16 mouse cellular contexts compared by ENCODE assay signal in genomic region chr16:34184721-34185120, GRCm38 (mm10).
DNase-seq lines count a peak whose midpoint lies in the region; ATAC-seq and TF ChIP-seq lines count a peak whose summit lies in the region.
"Had no signal": no experiment of that assay in that cellular context is flagged by ENCODE, and none has a peak within 500 bp of the region (broad histone marks: within the 10 kb centered on the region; RNA-seq: fewer than 3 reads in every experiment).

No protein-coding gene starts in this region.

- dilution Hi-C loops in CH12.LX (cut with MboI; ENCODE audit: extremely low pct_ligation_motif_present, extremely low pct_unique_long_range_greater_than_20kb, low sequenced_read_pairs), result no loop called here

- ATAC-seq in liver, embryonic 12.5 days, result no peak
- ATAC-seq: forebrain, embryonic 14.5 days; midbrain, embryonic 16.5 days had no signal

- H3K4me3 ChIP-seq in gastrocnemius, adult 2 months, result no peak overlapping the region
- no peak overlapping the region for H3K4me3 ChIP-seq in liver, adult 2 months (ENCODE audit: insufficient read depth, low read depth, low read length)
- no peak overlapping the region for H3K4me3 ChIP-seq in liver, embryonic 12.5 days
- H3K4me3 ChIP-seq in CH12.LX (replicated peaks in 1 of 3; ENCODE audit: low read depth in 2 of 3, low read length in 2 of 3, poor library complexity in 1 of 3), result no peak overlapping the region
- H3K4me3 ChIP-seq: embryonic facial prominence, embryonic 13.5 days; hindbrain, embryonic 10.5 days; neural tube, embryonic 15.5 days; stomach, embryonic 15.5 days had no signal

- TF ChIP-seq RAD21 in CH12.LX (IDR thresholded peaks at IDR 0.05; ENCODE audit: low read depth, low read length), result peak; percentile 27

- H3K9me3 ChIP-seq in liver, embryonic 12.5 days (replicated peaks), result no peaks in the 10 kb centered on the region
- no peaks in the 10 kb centered on the region for H3K9me3 ChIP-seq in CH12.LX (replicated peaks; ENCODE audit: low read length)
- H3K9me3 ChIP-seq: embryonic facial prominence, embryonic 13.5 days; hindbrain, embryonic 10.5 days; neural tube, embryonic 15.5 days; stomach, embryonic 15.5 days had no signal

- DNase-seq in gastrocnemius, adult 2 months, result no peak
- no peak for DNase-seq in gastrocnemius, postnatal 36 days
- peak; percentile 7 for DNase-seq in liver, adult 2 months (ENCODE audit: extremely low read depth, low read depth, low spot score)
- no peak for DNase-seq in CH12.LX (ENCODE audit: extremely low read depth)
- DNase-seq in kidney, adult 9 months, result peak; percentile 24
- DNase-seq in embryo, embryonic 10 days (ENCODE audit: low spot score), result no peak
- DNase-seq in thymus, adult 18-20 months, result no peak
- DNase-seq: cerebellum, postnatal 10 days; right cerebral cortex, postnatal 14 days had no signal

- H3K27ac ChIP-seq in gastrocnemius, adult 2 months, result no peak overlapping the region
- no peak overlapping the region for H3K27ac ChIP-seq in liver, adult 2 months (replicated peaks; ENCODE audit: insufficient read depth, low read depth, low read length)
- H3K27ac ChIP-seq in liver, embryonic 12.5 days, result no peak overlapping the region
- no peak overlapping the region for H3K27ac ChIP-seq in CH12.LX (ENCODE audit: insufficient read depth, low read depth)
- H3K27ac ChIP-seq: embryonic facial prominence, embryonic 13.5 days; hindbrain, embryonic 10.5 days; neural tube, embryonic 15.5 days; stomach, embryonic 15.5 days had no signal

- H3K4me2 ChIP-seq in liver, embryonic 12.5 days, result no peak overlapping the region
- H3K4me2 ChIP-seq in CH12.LX (ENCODE audit: insufficient read depth, low read depth, poor library complexity, severe bottlenecking), result no peak overlapping the region
- H3K4me2 ChIP-seq: embryonic facial prominence, embryonic 13.5 days; neural tube, embryonic 15.5 days; stomach, embryonic 15.5 days had no signal

- H3K27me3 ChIP-seq in liver, adult 2 months (ENCODE audit: control insufficient read depth, insufficient read depth, low read length), result no peaks in the 10 kb centered on the region
- no peaks in the 10 kb centered on the region for H3K27me3 ChIP-seq in liver, embryonic 12.5 days (replicated peaks)
- H3K27me3 ChIP-seq in CH12.LX (replicated peaks), result peaks cover 85% of the 10 kb centered on the region
- H3K27me3 ChIP-seq: embryonic facial prominence, embryonic 13.5 days; neural tube, embryonic 15.5 days; stomach, embryonic 15.5 days had no signal

- no peak for TF ChIP-seq POLR2A in liver, adult 2 months (IDR thresholded peaks at IDR 0.05; ENCODE audit: extremely low read depth, insufficient read depth, low read length)
- no peak for TF ChIP-seq POLR2A in CH12.LX (IDR thresholded peaks at IDR 0.05; ENCODE audit: low read depth, low read length)

- no peak overlapping the region for H3K9ac ChIP-seq in liver, adult 2 months (ENCODE audit: low read depth, low read length)
- H3K9ac ChIP-seq in liver, embryonic 12.5 days, result no peak overlapping the region
- no peak overlapping the region for H3K9ac ChIP-seq in CH12.LX (ENCODE audit: insufficient read depth, low read depth)
- H3K9ac ChIP-seq: embryonic facial prominence, embryonic 13.5 days; neural tube, embryonic 15.5 days; stomach, embryonic 15.5 days had no signal

- 48% methylated on average over 3 of the region's 3 CpGs for WGBS in liver, adult 2 months
- 49% methylated on average over 3 of the region's 3 CpGs for WGBS in liver, embryonic 12.5 days (ENCODE audit: insufficient replicate concordance)

- peak; percentile 27 for TF ChIP-seq CTCF in gastrocnemius, adult 2 months (IDR thresholded peaks at IDR 0.05)
- TF ChIP-seq CTCF in liver, adult 2 months (IDR thresholded peaks at IDR 0.05; ENCODE audit: low read depth, low read length), result peak; percentile 58
- peak in 1 of 2 experiments; percentile 53; a peak in 2 of 4 replicates for TF ChIP-seq CTCF in CH12.LX (conservative IDR thresholded peaks at IDR 0.05 in 1 of 2, IDR thresholded peaks at IDR 0.05 in 1 of 2; ENCODE audit: low read depth in 2 of 2, low read length in 2 of 2)

- in situ Hi-C loops in CH12.LX (cut with MboI; ENCODE audit: low pct_ligation_motif_present, low pct_unique_long_range_greater_than_20kb, low sequenced_read_pairs), result no loop called here

- intact Hi-C loops in gastrocnemius, adult 2 months (cut with DNase I), result no loop called here
- intact Hi-C loops in gastrocnemius, postnatal 36 days (cut with DNase I), result loop anchor here (5.0 kb wide), 1 partner anchor 57 kb away; no protein-coding TSS in a partner anchor

- TF ChIP-seq EP300 in CH12.LX (IDR thresholded peaks at IDR 0.05; ENCODE audit: low read length), result no peak

- no peaks in the 10 kb centered on the region for H3K79me2 ChIP-seq in liver, adult 2 months (ENCODE audit: control insufficient read depth, insufficient read depth, low read length)
- H3K79me2 ChIP-seq in CH12.LX (replicated peaks; ENCODE audit: control insufficient read depth, extremely low read depth, insufficient read depth, poor library complexity, severe bottlenecking), result no peaks in the 10 kb centered on the region

- no peaks in the 10 kb centered on the region for H3K4me1 ChIP-seq in liver, adult 2 months (ENCODE audit: control insufficient read depth, insufficient read depth, low read length)
- H3K4me1 ChIP-seq in liver, embryonic 12.5 days, result no peaks in the 10 kb centered on the region
- H3K4me1 ChIP-seq in CH12.LX (ENCODE audit: control insufficient read depth in 1 of 2, insufficient read depth in 2 of 2), result no peaks in the 10 kb centered on the region
- H3K4me1 ChIP-seq: hindbrain, embryonic 10.5 days; stomach, embryonic 15.5 days had no signal

- H3K36me3 ChIP-seq in liver, adult 2 months (ENCODE audit: control insufficient read depth, insufficient read depth, low read length), result no peaks in the 10 kb centered on the region
- no peaks in the 10 kb centered on the region for H3K36me3 ChIP-seq in liver, embryonic 12.5 days
- H3K36me3 ChIP-seq in CH12.LX (replicated peaks in 1 of 2; ENCODE audit: control insufficient read depth in 1 of 2, insufficient read depth in 1 of 2, low read length in 1 of 2), result no peaks in the 10 kb centered on the region

TF ChIP-seq in CH12.LX, 34 proteins besides CTCF, POLR2A, EP300 and RAD21:
- TF ChIP-seq NRF1 (IDR thresholded peaks at IDR 0.05; ENCODE audit: low read depth, low read length) (no peak), SMC3 (IDR thresholded peaks at IDR 0.05; ENCODE audit: low read depth, low read length) (peak; percentile 59)

Comparison
In these comparisons a context has a peak if more than half of its experiments do, and no peak if none do; other contexts are left out.
1. DNase-seq: peak in liver, adult 2 months (single experiment) and kidney, adult 9 months (single experiment); none in gastrocnemius, adult 2 months (single experiment), gastrocnemius, postnatal 36 days (0 of 2), CH12.LX (single experiment), embryo, embryonic 10 days (single experiment) and thymus, adult 18-20 months (0 of 2).